In genomic region chr13:107585353-107585752, GRCm38 (mm10) we compare ENCODE assay signal across 20 mouse cellular contexts.
DNase-seq lines count a peak whose midpoint lies in the region; ATAC-seq and TF ChIP-seq lines count a peak whose summit lies in the region.
"Had no signal": no experiment of that assay in that cellular context is flagged by ENCODE, and none has a peak within 500 bp of the region (broad histone marks: within the 10 kb centered on the region; RNA-seq: fewer than 3 reads in every experiment).

No protein-coding gene starts in this region.

- no peak overlapping the region for H3K9ac ChIP-seq in lung, postnatal 0 days (replicated peaks; ENCODE audit: low read depth)
- H3K9ac ChIP-seq in neural tube, embryonic 11.5 days (ENCODE audit: low read length), result no peak overlapping the region
- H3K9ac ChIP-seq: forebrain, embryonic 13.5 days; forebrain, postnatal 0 days; hindbrain, embryonic 15.5 days had no signal

- peak; percentile 71 for ATAC-seq in lung, postnatal 0 days
- ATAC-seq in neural tube, embryonic 11.5 days (ENCODE audit: insufficient read depth, low FRiP score, low TSS enrichment), result peak; percentile 48; the same call in 1 of the 2 replicates
- ATAC-seq: activated CD4-positive, CD25-positive, alpha-beta regulatory T cell, adult 4 months; forebrain, embryonic 13.5 days; forebrain, postnatal 0 days; Patski had no signal

- H3K27me3 ChIP-seq in heart, embryonic 10.5 days (ENCODE audit: insufficient read depth, poor library complexity, severe bottlenecking), result no peaks in the 10 kb centered on the region
- H3K27me3 ChIP-seq in lung, postnatal 0 days (replicated peaks; ENCODE audit: insufficient read depth, low read length), result no peaks in the 10 kb centered on the region
- H3K27me3 ChIP-seq in neural tube, embryonic 11.5 days (ENCODE audit: control insufficient read depth, insufficient read depth, low read length), result no peaks in the 10 kb centered on the region
- H3K27me3 ChIP-seq: forebrain, embryonic 13.5 days; hindbrain, embryonic 15.5 days had no signal

- H3K9me3 ChIP-seq in heart, embryonic 10.5 days, result no peaks in the 10 kb centered on the region
- H3K9me3 ChIP-seq in lung, postnatal 0 days (ENCODE audit: low read length), result no peaks in the 10 kb centered on the region
- H3K9me3 ChIP-seq in neural tube, embryonic 11.5 days (ENCODE audit: control insufficient read depth, low read length), result no peaks in the 10 kb centered on the region
- H3K9me3 ChIP-seq: embryonic facial prominence, embryonic 10.5 days; forebrain, embryonic 13.5 days; hindbrain, embryonic 15.5 days had no signal

- H3K36me3 ChIP-seq in heart, embryonic 10.5 days, result no peaks in the 10 kb centered on the region
- H3K36me3 ChIP-seq in lung, postnatal 0 days (ENCODE audit: insufficient read depth, low read length), result no peaks in the 10 kb centered on the region
- no peaks in the 10 kb centered on the region for H3K36me3 ChIP-seq in neural tube, embryonic 11.5 days (ENCODE audit: control insufficient read depth, insufficient read depth, low read length)
- H3K36me3 ChIP-seq: embryonic facial prominence, embryonic 10.5 days; hindbrain, embryonic 15.5 days had no signal

- no peak overlapping the region for H3K27ac ChIP-seq in heart, embryonic 10.5 days
- no peak overlapping the region for H3K27ac ChIP-seq in lung, postnatal 0 days (ENCODE audit: low read length)
- no peak overlapping the region for H3K27ac ChIP-seq in neural tube, embryonic 11.5 days (ENCODE audit: low read depth, low read length)
- no peak overlapping the region for H3K27ac ChIP-seq in gastrocnemius, adult 2 months
- H3K27ac ChIP-seq: embryonic facial prominence, embryonic 10.5 days; forebrain, embryonic 13.5 days had no signal

- peak; percentile 93 for TF ChIP-seq EP300 in lung, postnatal 0 days (IDR thresholded peaks at IDR 0.05)

- peaks cover 10% of the 10 kb centered on the region for H3K4me1 ChIP-seq in heart, embryonic 10.5 days
- H3K4me1 ChIP-seq in lung, postnatal 0 days (ENCODE audit: insufficient read depth, low read depth, low read length), result 0 out of 2 replicates have a peak, but pooled peaks cover 4% of the 10 kb centered on the region
- H3K4me1 ChIP-seq in lung, adult 2 months (ENCODE audit: control insufficient read depth, insufficient read depth, low read length), result no peaks in the 10 kb centered on the region; the same call in 1 of the 2 replicates
- no peaks in the 10 kb centered on the region for H3K4me1 ChIP-seq in neural tube, embryonic 11.5 days (ENCODE audit: control insufficient read depth, insufficient read depth, low read length)

- intact Hi-C loops in gastrocnemius, adult 2 months (cut with DNase I), result no loop called here

- no peak for TF ChIP-seq CTCF in lung, postnatal 0 days (IDR thresholded peaks at IDR 0.05)
- no peak for TF ChIP-seq CTCF in lung, adult 2 months (IDR thresholded peaks at IDR 0.05; ENCODE audit: insufficient read depth, low read length)
- TF ChIP-seq CTCF in gastrocnemius, adult 2 months (IDR thresholded peaks at IDR 0.05), result no peak

- 54% methylated on average over 4 of the region's 4 CpGs for WGBS in heart, embryonic 10.5 days
- 20% methylated on average over 4 of the region's 4 CpGs for WGBS in lung, postnatal 0 days
- 31% methylated on average over 4 of the region's 4 CpGs for WGBS in lung, adult 2 months
- WGBS in neural tube, embryonic 11.5 days, result 39% methylated on average over 4 of the region's 4 CpGs

- no peak for TF ChIP-seq POLR2A in lung, adult 2 months (IDR thresholded peaks at IDR 0.05; ENCODE audit: borderline replicate concordance, extremely low read depth, low read depth, low read length)

- peak; percentile 27 for DNase-seq in heart, embryonic 10.5 days (ENCODE audit: low spot score)
- DNase-seq in heart, adult 18-20 months, result no peak
- DNase-seq in lung, postnatal 0 days (ENCODE audit: low spot score), result peak; percentile 44
- DNase-seq in lung, adult 2 months, result no peak
- DNase-seq in neural tube, embryonic 11.5 days (ENCODE audit: low spot score), result no peak
- no peak for DNase-seq in neural tube, embryonic 10.5 days (ENCODE audit: extremely low spot score, low spot score)
- DNase-seq in gastrocnemius, adult 2 months, result no peak
- DNase-seq: adrenal gland, postnatal 14 days; cerebellum, adult 11-12 months; cerebellum, adult 9-10 months; cerebellum, postnatal 25 days; forebrain, postnatal 0 days; gastrocnemius, postnatal 25 days; heart, postnatal 10 days; heart, postnatal 4 days had no signal

- no peak overlapping the region for H3K4me3 ChIP-seq in heart, embryonic 10.5 days
- no peak overlapping the region for H3K4me3 ChIP-seq in lung, postnatal 0 days (ENCODE audit: low read depth, low read length)
- no peak overlapping the region for H3K4me3 ChIP-seq in lung, adult 2 months (replicated peaks; ENCODE audit: extremely low read depth, low read depth, low read length)
- H3K4me3 ChIP-seq in neural tube, embryonic 11.5 days (ENCODE audit: low read depth, low read length), result no peak overlapping the region
- H3K4me3 ChIP-seq in gastrocnemius, adult 2 months, result no peak overlapping the region
- H3K4me3 ChIP-seq: embryonic facial prominence, embryonic 10.5 days; forebrain, embryonic 13.5 days; hindbrain, embryonic 15.5 days had no signal

- H3K4me2 ChIP-seq in lung, postnatal 0 days (replicated peaks; ENCODE audit: low read depth, low read length), result no peak overlapping the region
- H3K4me2 ChIP-seq in neural tube, embryonic 11.5 days (ENCODE audit: low read depth), result no peak overlapping the region
- H3K4me2 ChIP-seq: forebrain, embryonic 13.5 days; hindbrain, embryonic 15.5 days had no signal

Comparison
In these comparisons a context has a peak if more than half of its experiments do, and no peak if none do; other contexts are left out.
1. DNase-seq: peak in heart, embryonic 10.5 days (single experiment) and lung, postnatal 0 days (single experiment); none in heart, adult 18-20 months (0 of 2), lung, adult 2 months (single experiment), neural tube, embryonic 11.5 days (single experiment), neural tube, embryonic 10.5 days (single experiment) and gastrocnemius, adult 2 months (single experiment).